Mouse (Mus musculus): ENCODE data around the gene Mapk10. TPM values are rescaled to one million over a fixed set of nuclear protein-coding genes. Genes with fewer than 3 reads are reported as not detected.

The Mapk10 gene
- 1.4 TPM for polyA plus RNA-seq (2014; fragmentation: Illumina TruSeq; extraction: RNeasy Lipid Tissue Mini Kit (QIAGEN cat#74804); ENCODE audit: low read depth, low replicate concordance)

DNA sequence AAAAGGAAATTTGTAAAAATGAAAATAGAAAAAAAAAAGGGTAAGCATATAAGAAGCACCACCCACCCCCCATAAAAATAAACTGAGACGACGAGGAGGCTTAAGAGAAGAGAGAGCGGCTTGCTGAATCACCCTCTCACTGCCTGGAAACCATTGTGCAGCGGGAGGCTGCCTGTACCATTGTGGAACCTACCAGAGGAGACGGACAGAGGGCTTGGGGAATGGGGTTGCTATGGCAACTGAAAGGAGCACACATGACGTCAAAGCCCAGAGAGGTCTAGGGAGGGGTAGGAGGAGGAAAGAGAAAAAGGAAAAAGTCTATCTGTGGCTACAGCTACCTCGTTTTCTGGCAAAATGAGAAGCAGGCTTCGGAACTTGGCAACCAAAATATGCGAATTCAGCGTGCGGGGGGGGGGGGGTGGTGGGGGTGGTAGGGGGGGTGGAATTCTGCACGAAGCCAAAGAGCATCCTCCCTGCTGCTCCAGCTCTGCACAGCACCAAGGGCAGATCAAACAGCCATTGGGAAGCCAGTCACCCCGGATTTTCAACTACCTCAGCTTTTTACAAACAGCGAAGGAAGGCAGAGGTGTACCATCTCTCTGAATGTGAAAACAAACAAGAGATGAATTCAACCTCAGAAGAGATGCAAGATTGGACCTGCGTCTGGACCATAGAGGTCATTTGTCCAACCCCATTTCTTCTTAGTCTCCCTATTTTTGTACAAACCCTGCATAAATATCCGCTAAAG is at the start of gene Mapk10:
Gene Mapk10 (minus strand): TSS at position 234 of the 748 bp plus-strand sequence.

Other genes with a start within 250 kb of the Mapk10 start
- 19.4 TPM for gene Ptpn13, start 213.9 kb upstream of the Mapk10 start, polyA plus RNA-seq (2014; fragmentation: Illumina TruSeq; extraction: RNeasy Lipid Tissue Mini Kit (QIAGEN cat#74804); ENCODE audit: low read depth, low replicate concordance)

Measured in kidney, adult 10 weeks (tissue).